Mouse (Mus musculus): ENCODE measurements around the gene Tmem132d. TPM values are rescaled to one million over a fixed set of nuclear protein-coding genes. Genes with fewer than 3 reads are reported as not detected.

Gene Tmem132d
- polyA plus RNA-seq, 1 experiment: 5.3 TPM

- 93% methylated on average over 2 of the region's 2 CpGs for WGBS
- Histone ChIP-seq H3K4me1 (ENCODE audit: control insufficient read depth, insufficient read depth, low read length) (no peaks in the 10 kb centered on the region), H3K4me3 (replicated peaks; ENCODE audit: extremely low read depth, low read depth, low read length) (no peak overlapping the region)
- DNase-seq: no peak
- TF ChIP-seq CTCF (IDR thresholded peaks at IDR 0.05; ENCODE audit: insufficient read depth, low read length) (no peak), POLR2A (IDR thresholded peaks at IDR 0.05; ENCODE audit: borderline replicate concordance, extremely low read depth, low read depth, low read length) (no peak)
These were observed 10.8 kb downstream of the Tmem132d start for GRCm38 (mm10) chr5:128422090-128422489.

DNA sequence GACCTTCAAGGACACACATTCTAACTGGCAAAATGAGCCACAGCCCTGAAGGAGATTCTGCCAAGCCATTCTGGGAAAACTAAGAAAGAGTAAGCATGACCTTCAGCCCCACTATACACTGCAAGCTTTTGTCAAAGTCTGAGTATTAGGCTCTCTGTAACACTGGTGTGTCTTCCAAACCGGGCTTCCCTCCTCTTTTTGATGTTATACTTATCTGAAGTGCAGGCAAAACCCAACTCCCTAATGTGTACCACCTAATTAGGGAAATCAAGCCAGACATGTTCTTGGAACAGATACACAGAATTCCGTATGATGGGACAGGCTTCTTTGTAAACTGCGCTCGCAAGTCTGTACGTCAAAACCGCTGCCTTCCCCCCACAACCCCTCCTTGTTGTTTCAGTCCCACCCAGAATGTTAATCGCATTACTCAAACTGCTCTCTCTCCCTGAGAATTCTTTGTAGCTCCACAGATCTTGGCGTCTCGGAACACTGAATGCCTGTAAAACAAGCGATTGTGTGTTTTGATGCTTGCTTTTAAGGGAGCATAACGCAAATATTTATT lies 14.6 kb downstream of the Tmem132d start:
- 58% methylated on average over 11 of the region's 11 CpGs for WGBS
- H3K4me1 ChIP-seq (ENCODE audit: control insufficient read depth, insufficient read depth, low read length): no peaks in the 10 kb centered on the region
- DNase-seq: no peak
- no peak overlapping the region for H3K4me3 ChIP-seq (replicated peaks; ENCODE audit: extremely low read depth, low read depth, low read length)
- no peak for TF ChIP-seq CTCF (IDR thresholded peaks at IDR 0.05; ENCODE audit: insufficient read depth, low read length)
- TF ChIP-seq POLR2A (IDR thresholded peaks at IDR 0.05; ENCODE audit: borderline replicate concordance, extremely low read depth, low read depth, low read length): no peak

- Histone ChIP-seq H3K4me1 (ENCODE audit: control insufficient read depth, insufficient read depth, low read length) (no peaks in the 10 kb centered on the region), H3K4me3 (replicated peaks; ENCODE audit: extremely low read depth, low read depth, low read length) (no peak overlapping the region)
- TF ChIP-seq POLR2A (IDR thresholded peaks at IDR 0.05; ENCODE audit: borderline replicate concordance, extremely low read depth, low read depth, low read length) (no peak), CTCF (IDR thresholded peaks at IDR 0.05; ENCODE audit: insufficient read depth, low read length) (no peak)
- 61% methylated on average over 8 of the region's 8 CpGs for WGBS
- no peak for DNase-seq
These were observed 18.8 kb downstream of the Tmem132d start for GRCm38 (mm10) chr5:128414056-128414455.

- TF ChIP-seq CTCF (IDR thresholded peaks at IDR 0.05; ENCODE audit: insufficient read depth, low read length) (no peak), POLR2A (IDR thresholded peaks at IDR 0.05; ENCODE audit: borderline replicate concordance, extremely low read depth, low read depth, low read length) (no peak)
- no peak for DNase-seq
- Histone ChIP-seq H3K4me3 (replicated peaks; ENCODE audit: extremely low read depth, low read depth, low read length) (no peak overlapping the region), H3K4me1 (ENCODE audit: control insufficient read depth, insufficient read depth, low read length) (no peaks in the 10 kb centered on the region)
- 27% methylated on average over 6 of the region's 6 CpGs for WGBS
These were observed 20.6 kb downstream of the Tmem132d start for GRCm38 (mm10) chr5:128412306-128412705.

- H3K4me3 ChIP-seq (replicated peaks; ENCODE audit: extremely low read depth, low read depth, low read length): no peak overlapping the region
- 80% methylated on average over 9 of the region's 9 CpGs for WGBS
- no peak for TF ChIP-seq POLR2A (IDR thresholded peaks at IDR 0.05; ENCODE audit: borderline replicate concordance, extremely low read depth, low read depth, low read length)
- no peak for TF ChIP-seq CTCF (IDR thresholded peaks at IDR 0.05; ENCODE audit: insufficient read depth, low read length)
- no peak for DNase-seq
- no peaks in the 10 kb centered on the region for H3K4me1 ChIP-seq (ENCODE audit: control insufficient read depth, insufficient read depth, low read length)
These were observed 25.3 kb downstream of the Tmem132d start for GRCm38 (mm10) chr5:128407546-128407945.

GRCm38 (mm10) chr5:128405071-128405470 lies 27.8 kb downstream of the Tmem132d start:
- H3K4me1 ChIP-seq (ENCODE audit: control insufficient read depth, insufficient read depth, low read length): no peaks in the 10 kb centered on the region
- no peak overlapping the region for H3K4me3 ChIP-seq (replicated peaks; ENCODE audit: extremely low read depth, low read depth, low read length)
- no peak for TF ChIP-seq POLR2A (IDR thresholded peaks at IDR 0.05; ENCODE audit: borderline replicate concordance, extremely low read depth, low read depth, low read length)
- no peak for TF ChIP-seq CTCF (IDR thresholded peaks at IDR 0.05; ENCODE audit: insufficient read depth, low read length)
- 86% methylated on average over 8 of the region's 8 CpGs for WGBS
- no peak for DNase-seq

GRCm38 (mm10) chr5:128404223-128404622 lies 28.7 kb downstream of the Tmem132d start:
- Histone ChIP-seq H3K4me1 (ENCODE audit: control insufficient read depth, insufficient read depth, low read length) (no peaks in the 10 kb centered on the region), H3K4me3 (replicated peaks; ENCODE audit: extremely low read depth, low read depth, low read length) (no peak overlapping the region)
- DNase-seq: no peak
- no peak for TF ChIP-seq CTCF (IDR thresholded peaks at IDR 0.05; ENCODE audit: insufficient read depth, low read length)
- TF ChIP-seq POLR2A (IDR thresholded peaks at IDR 0.05; ENCODE audit: borderline replicate concordance, extremely low read depth, low read depth, low read length): no peak
- WGBS: 88% methylated on average over 3 of the region's 3 CpGs

DNA sequence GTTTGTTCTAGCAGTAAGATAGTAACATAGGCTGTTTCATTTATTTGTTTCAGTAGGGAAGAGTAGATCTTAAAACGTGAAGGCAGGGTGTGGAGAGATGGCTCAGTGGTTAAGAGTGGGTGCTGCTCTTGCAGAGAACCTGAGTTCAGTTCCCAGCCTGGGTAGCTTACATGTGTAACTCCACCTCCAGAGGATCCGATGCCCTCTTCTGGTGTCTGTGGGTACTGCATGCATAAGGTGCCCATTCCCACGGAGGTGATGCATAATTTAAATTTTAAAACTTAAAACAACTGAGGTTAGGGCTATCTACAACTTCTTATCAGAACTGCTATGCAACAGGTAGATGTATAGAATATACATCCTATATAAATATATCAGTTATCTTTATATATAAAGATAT lies 40.5 kb downstream of the Tmem132d start:
- 82% methylated on average over 3 of the region's 3 CpGs for WGBS
- DNase-seq: no peak
- TF ChIP-seq CTCF (IDR thresholded peaks at IDR 0.05; ENCODE audit: insufficient read depth, low read length) (no peak), POLR2A (IDR thresholded peaks at IDR 0.05; ENCODE audit: borderline replicate concordance, extremely low read depth, low read depth, low read length) (no peak)
- no peaks in the 10 kb centered on the region for H3K4me1 ChIP-seq (ENCODE audit: control insufficient read depth, insufficient read depth, low read length)
- H3K4me3 ChIP-seq (replicated peaks; ENCODE audit: extremely low read depth, low read depth, low read length): no peak overlapping the region

DNA sequence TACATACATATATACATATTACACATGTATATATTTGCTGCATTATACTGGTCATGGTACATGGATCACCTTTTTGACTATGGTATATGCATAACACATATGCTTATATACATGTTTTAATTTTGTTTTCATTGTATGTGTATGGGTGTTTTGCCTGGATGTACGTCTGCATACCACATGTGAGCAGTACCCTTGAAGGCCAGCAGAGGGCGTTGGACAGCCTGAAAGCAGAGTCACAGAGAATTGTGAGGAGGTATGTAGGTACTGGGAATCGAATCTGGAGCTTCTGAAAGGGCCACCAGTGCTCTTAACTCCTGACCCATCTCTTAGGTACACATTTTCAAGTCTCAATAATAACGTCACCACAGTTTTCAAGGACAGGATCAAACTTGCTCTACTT lies 43.2 kb downstream of the Tmem132d start:
- no peak overlapping the region for H3K4me3 ChIP-seq (replicated peaks; ENCODE audit: extremely low read depth, low read depth, low read length)
- TF ChIP-seq CTCF (IDR thresholded peaks at IDR 0.05; ENCODE audit: insufficient read depth, low read length): peak; percentile 51
- TF ChIP-seq POLR2A (IDR thresholded peaks at IDR 0.05; ENCODE audit: borderline replicate concordance, extremely low read depth, low read depth, low read length): no peak
- WGBS: 40% methylated on average over 4 of the region's 4 CpGs
- no peaks in the 10 kb centered on the region for H3K4me1 ChIP-seq (ENCODE audit: control insufficient read depth, insufficient read depth, low read length)
- DNase-seq: peak; percentile 5

- Histone ChIP-seq H3K4me1 (ENCODE audit: control insufficient read depth, insufficient read depth, low read length) (no peaks in the 10 kb centered on the region), H3K4me3 (replicated peaks; ENCODE audit: extremely low read depth, low read depth, low read length) (no peak overlapping the region)
- TF ChIP-seq POLR2A (IDR thresholded peaks at IDR 0.05; ENCODE audit: borderline replicate concordance, extremely low read depth, low read depth, low read length) (no peak), CTCF (IDR thresholded peaks at IDR 0.05; ENCODE audit: insufficient read depth, low read length) (no peak)
- WGBS: 63% methylated on average over 7 of the region's 7 CpGs
- no peak for DNase-seq
These were observed 44.3 kb downstream of the Tmem132d start for GRCm38 (mm10) chr5:128388358-128389141.
